Mouse (Mus musculus) neural tube, embryonic 11.5 days (tissue): ENCODE data around the gene Rab3a. TPM values are rescaled to one million over a fixed set of nuclear protein-coding genes. Genes with fewer than 3 reads are reported as not detected.
A peak's percentile ranks its signal among the peaks of the same experiment; 100 is the strongest.

ENCODE experiments used
- ATAC-seq: fragments of 200-750 bp; cut with Nextera tagmentation; 2 replicates; pipeline ENCODE4 v1.8.0; 2017; ENCODE audit warnings: moderate number of reproducible peaks, mild to moderate bottlenecking, moderate TSS enrichment, moderate library complexity; ENCODE audit not compliant: insufficient read depth, low FRiP score, low TSS enrichment
- DNase-seq: peaks from one replicate; pipeline ENCODE4 v3.0.0-alpha.2; 2015; ENCODE audit warnings: low spot score
- H3K27ac ChIP-seq: fragments of 300-500 bp; sonication (generic); 2 replicates; pipeline ENCODE4 v1.5.1; 2014; ENCODE audit warnings: low read depth, mild to moderate bottlenecking, low read length
- H3K27me3 ChIP-seq: fragments of 300-500 bp; sonication (generic); 2 replicates; pipeline ENCODE4 v1.6.1; 2014; ENCODE audit warnings: mild to moderate bottlenecking, low read length, mixed read lengths; ENCODE audit not compliant: control insufficient read depth, insufficient read depth
- H3K36me3 ChIP-seq: fragments of 300-500 bp; sonication (generic); 2 replicates; pipeline ENCODE4 v1.6.1; 2014; ENCODE audit warnings: mild to moderate bottlenecking, low read length, moderate library complexity, mixed read lengths; ENCODE audit not compliant: control insufficient read depth, insufficient read depth
- H3K4me1 ChIP-seq: fragments of 300-500 bp; sonication (generic); 2 replicates; pipeline ENCODE4 v1.6.1; 2014; ENCODE audit warnings: low read length, mixed read lengths; ENCODE audit not compliant: control insufficient read depth, insufficient read depth
- H3K4me2 ChIP-seq: fragments of 300-500 bp; sonication (generic); 2 replicates; pipeline ENCODE4 v1.6.1; 2014; ENCODE audit warnings: low read depth, mild to moderate bottlenecking, moderate library complexity
- H3K4me3 ChIP-seq: fragments of 300-500 bp; sonication (generic); 2 replicates; pipeline ENCODE4 v1.5.1; 2014; ENCODE audit warnings: low read depth, low read length
- H3K9ac ChIP-seq: fragments of 300-500 bp; sonication (generic); 2 replicates; pipeline ENCODE4 v1.6.1; 2014; ENCODE audit warnings: mild to moderate bottlenecking, low read length
- H3K9me3 ChIP-seq: fragments of 300-500 bp; sonication (generic); 2 replicates; pipeline ENCODE4 v1.6.1; 2016; ENCODE audit warnings: low read length; ENCODE audit not compliant: control insufficient read depth
- WGBS: fragments of 180-500 bp; shearing (Covaris S2); extraction: QIAGEN DNeasy Blood & Tissue Kit; methylation state at CpG from one replicate; pipeline ENCODE4 v1.1.7; 2014; 5-methylcytosine and 5-hydroxymethylcytosine counted together
- polyA plus RNA-seq: library from polyadenylated mRNA; unstranded; fragments of >200 nt; fragmentation: Nextera tagmentation; extraction: Ambion mirVana; gene quantifications from 2 replicates; pipeline ENCODE4 v1.2.1, GENCODE M21; 2014

The Rab3a gene
- 97.9 and 111 TPM in 2 replicates for polyA plus RNA-seq

DNA sequence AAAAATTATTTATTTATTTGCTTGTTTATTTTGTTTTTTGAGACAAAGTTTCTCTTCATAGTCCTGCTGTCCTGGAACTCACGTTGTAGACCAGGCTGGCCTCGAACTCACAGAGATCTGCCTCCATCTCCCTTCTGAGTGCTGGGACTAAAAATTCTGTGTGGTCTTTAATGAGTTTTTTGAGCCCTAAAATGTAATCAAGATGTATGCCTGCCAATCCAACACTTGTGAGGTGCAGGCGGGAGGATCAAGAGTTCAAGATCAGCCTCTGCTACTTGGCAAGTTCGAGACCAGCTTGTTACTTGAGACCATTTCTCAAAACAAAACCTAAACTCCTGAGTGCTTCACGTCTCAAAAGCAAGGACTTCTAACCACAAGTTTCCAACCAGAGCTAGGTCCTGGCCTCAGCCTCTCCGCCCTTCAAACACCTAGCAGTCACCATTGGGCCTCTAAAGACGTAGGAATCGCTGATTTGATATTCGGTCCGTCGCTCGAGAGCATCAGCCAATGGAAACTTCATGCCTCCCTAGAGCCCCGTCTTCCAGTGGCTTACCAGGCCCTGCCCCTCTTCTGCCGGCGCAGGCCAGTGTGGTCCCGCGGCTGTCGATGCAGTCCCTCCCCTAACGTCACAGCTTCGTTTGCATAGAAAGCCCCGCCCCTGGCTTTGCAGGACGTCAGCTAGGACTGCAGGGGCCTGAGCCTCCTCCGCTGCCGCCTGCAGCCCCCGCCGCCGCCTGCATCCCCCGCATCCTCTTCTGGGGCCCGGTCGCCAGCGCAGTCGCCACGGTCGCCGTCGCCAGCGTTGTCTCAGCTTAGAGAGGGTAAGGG is at the start of gene Rab3a:
Gene Rab3a (plus strand): TSS at position 637 of the 828 bp plus-strand sequence.
- no peaks in the 10 kb centered on the region for H3K9me3 ChIP-seq
- ATAC-seq: peak; percentile 97
- H3K27ac ChIP-seq: peak within 1 kb of the TSS; percentile 27; the same call in 1 of the 2 replicates
- 8% methylated on average over 37 of the region's 37 CpGs for WGBS
- peak within 1 kb of the TSS; percentile 79 for H3K9ac ChIP-seq
- H3K4me2 ChIP-seq: peak within 1 kb of the TSS; percentile 86
- no peaks in the 10 kb centered on the region for H3K27me3 ChIP-seq
- H3K4me3 ChIP-seq: peak within 1 kb of the TSS; percentile 67
- DNase-seq: peak; percentile 97
- H3K4me1 ChIP-seq: peaks cover 4% of the 10 kb centered on the region; the same call in 1 of the 2 replicates
- H3K36me3 ChIP-seq: no peaks in the 10 kb centered on the region

DNA sequence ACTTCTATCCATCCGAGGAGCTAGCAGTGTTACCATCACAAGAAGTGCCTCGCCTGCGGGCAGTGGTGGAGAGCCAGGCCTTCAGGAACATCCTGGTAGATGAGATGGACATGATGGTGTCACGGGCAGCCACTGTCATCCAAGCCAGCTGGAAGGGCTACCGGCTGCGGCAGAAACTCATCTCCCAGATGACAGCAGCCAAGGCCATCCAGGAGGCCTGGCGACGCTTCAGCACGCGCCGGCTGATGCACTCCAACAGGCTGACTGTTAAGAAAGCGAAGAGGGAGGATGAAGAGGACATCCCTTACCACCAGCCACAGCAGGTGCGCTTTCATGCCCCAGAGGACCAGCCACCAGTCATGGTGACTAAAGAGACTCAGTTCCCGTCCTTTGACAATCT is 46.2 kb upstream of the Rab3a start:
- no peaks in the 10 kb centered on the region for H3K27me3 ChIP-seq
- H3K9me3 ChIP-seq: no peaks in the 10 kb centered on the region
- no peak overlapping the region for H3K9ac ChIP-seq
- no peaks in the 10 kb centered on the region for H3K36me3 ChIP-seq
- ATAC-seq (no peak), DNase-seq (no peak)
- 88% methylated on average over 14 of the region's 14 CpGs for WGBS
- no peak overlapping the region for H3K4me2 ChIP-seq
- no peak overlapping the region for H3K27ac ChIP-seq
- H3K4me3 ChIP-seq: no peak overlapping the region
- no peaks in the 10 kb centered on the region for H3K4me1 ChIP-seq

DNA sequence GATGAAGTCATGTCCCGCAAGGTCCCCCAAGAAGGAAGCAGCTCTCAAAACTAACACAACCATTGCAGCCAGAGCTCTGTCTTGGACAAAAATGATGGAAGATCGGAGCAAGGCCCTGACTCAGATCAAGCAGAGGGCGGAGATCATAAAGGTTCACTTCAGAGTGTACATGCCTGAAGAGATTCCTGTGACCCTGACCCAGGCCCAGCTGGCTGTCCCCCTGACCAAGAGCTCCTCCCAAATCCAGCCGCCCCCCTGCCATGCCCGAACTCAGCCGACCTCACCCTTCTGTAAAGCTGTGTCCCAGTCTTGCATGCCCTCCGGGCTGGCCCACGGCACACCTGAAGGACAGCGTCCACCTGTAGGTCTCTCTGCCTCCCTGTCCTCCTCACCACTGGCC is 44.7 kb upstream of the Rab3a start:
- DNase-seq: no peak
- H3K27me3 ChIP-seq: no peaks in the 10 kb centered on the region
- no peak overlapping the region for H3K9ac ChIP-seq
- no peak overlapping the region for H3K27ac ChIP-seq
- 92% methylated on average over 9 of the region's 9 CpGs for WGBS
- H3K4me3 ChIP-seq: no peak overlapping the region
- no peak for ATAC-seq
- no peaks in the 10 kb centered on the region for H3K9me3 ChIP-seq
- no peak overlapping the region for H3K4me2 ChIP-seq
- H3K36me3 ChIP-seq: no peaks in the 10 kb centered on the region
- no peaks in the 10 kb centered on the region for H3K4me1 ChIP-seq

DNA sequence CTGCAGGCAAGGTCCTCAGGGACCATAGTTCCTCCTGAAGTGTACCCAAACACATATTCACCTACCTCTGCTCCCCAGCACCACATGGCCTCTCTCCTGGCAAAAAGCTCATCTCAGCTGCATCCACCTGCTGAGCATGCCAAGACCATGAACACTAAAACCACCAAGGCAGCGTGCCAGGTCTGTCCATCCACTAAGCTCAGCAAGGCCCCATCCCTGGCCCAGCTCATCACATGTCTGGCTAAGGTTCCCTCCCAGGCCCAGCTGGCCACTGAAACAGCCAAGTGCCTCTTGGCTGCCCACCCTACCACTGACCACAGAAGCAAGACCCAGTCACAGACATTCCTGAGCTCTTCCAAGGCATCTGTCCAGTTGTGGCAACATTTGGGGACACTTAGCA is 44.2 kb upstream of the Rab3a start:
- no peaks in the 10 kb centered on the region for H3K9me3 ChIP-seq
- H3K27me3 ChIP-seq: no peaks in the 10 kb centered on the region
- ATAC-seq (no peak), DNase-seq (no peak)
- 94% methylated on average over 1 of the region's 1 CpGs for WGBS
- H3K36me3 ChIP-seq: no peaks in the 10 kb centered on the region
- no peak overlapping the region for H3K9ac ChIP-seq
- no peak overlapping the region for H3K27ac ChIP-seq
- no peaks in the 10 kb centered on the region for H3K4me1 ChIP-seq
- no peak overlapping the region for H3K4me3 ChIP-seq
- H3K4me2 ChIP-seq: no peak overlapping the region

DNA sequence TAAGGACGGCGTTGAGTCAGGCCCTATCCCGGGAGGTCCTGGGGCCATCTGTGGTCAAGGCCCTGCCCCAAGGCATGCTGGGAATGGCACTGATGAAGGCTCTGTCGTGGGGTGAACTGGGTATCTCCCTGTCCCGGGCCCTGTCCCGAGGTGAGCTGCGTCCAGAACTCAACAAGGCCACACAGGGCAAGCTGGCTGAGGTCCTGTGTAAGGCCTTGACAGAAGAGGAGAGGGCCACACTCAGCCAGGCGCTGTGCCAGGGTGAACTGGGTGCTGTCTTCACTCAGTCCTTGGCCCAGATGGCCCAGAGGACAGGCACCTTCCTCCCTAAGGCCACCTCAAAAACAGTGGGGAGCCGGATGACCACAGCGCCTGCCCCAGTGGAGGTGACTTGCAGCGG is 43.4 kb upstream of the Rab3a start:
- no peaks in the 10 kb centered on the region for H3K27me3 ChIP-seq
- no peak overlapping the region for H3K9ac ChIP-seq
- H3K36me3 ChIP-seq: no peaks in the 10 kb centered on the region
- DNase-seq (no peak), ATAC-seq (no peak)
- H3K4me3 ChIP-seq: no peak overlapping the region
- no peak overlapping the region for H3K4me2 ChIP-seq
- 87% methylated on average over 11 of the region's 11 CpGs for WGBS
- no peak overlapping the region for H3K27ac ChIP-seq
- H3K9me3 ChIP-seq: no peaks in the 10 kb centered on the region
- H3K4me1 ChIP-seq: no peaks in the 10 kb centered on the region

DNA sequence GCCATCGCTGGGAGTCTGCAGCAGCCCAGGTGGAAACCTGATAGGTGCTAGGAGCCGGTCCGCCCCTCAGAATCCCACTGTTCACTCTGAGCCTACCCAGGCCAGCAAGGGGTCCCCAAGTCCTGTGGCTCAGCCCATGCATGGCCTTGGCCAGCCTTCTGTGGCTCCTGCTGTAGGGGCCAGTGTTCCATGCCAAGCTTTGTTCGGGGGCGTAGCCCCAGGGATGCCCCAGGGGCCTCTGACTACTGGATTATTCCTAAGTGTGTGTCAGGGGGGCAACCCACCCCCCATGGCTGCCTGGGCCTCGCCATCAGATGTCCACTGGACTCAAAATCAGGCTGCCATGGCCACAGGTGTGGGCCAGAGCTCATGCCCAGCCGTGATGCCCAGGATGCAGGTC is 40.5 kb upstream of the Rab3a start:
- Histone ChIP-seq H3K4me2 (no peak overlapping the region), H3K27me3 (no peaks in the 10 kb centered on the region), H3K4me3 (no peak overlapping the region), H3K27ac (no peak overlapping the region), H3K9me3 (no peaks in the 10 kb centered on the region), H3K9ac (no peak overlapping the region), H3K36me3 (no peaks in the 10 kb centered on the region), H3K4me1 (no peaks in the 10 kb centered on the region)
- ATAC-seq: no peak
- WGBS: 79% methylated on average over 7 of the region's 7 CpGs
- DNase-seq: no peak

DNA sequence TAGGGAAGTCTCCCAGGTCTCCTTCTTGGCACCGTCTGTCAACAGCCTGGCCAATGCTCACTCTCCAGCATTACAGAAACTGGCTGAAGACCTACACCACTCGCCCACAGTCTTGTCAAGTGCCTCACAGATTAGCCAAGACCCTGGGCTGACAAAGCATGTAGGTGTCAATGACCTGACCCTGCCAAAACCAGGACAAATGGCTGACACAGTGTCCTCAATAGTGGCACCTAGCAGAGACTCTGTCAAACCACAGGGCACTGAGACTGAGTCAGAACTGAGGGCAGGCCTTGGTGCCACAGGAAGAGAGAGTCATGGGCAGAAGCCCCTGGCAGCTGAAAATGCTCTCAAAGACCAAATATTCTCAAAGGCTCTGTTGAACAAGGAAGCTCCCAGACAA is 39.4 kb upstream of the Rab3a start:
- H3K4me2 ChIP-seq: no peak overlapping the region
- no peaks in the 10 kb centered on the region for H3K4me1 ChIP-seq
- no peaks in the 10 kb centered on the region for H3K27me3 ChIP-seq
- H3K4me3 ChIP-seq: no peak overlapping the region
- DNase-seq (no peak), ATAC-seq (no peak)
- no peaks in the 10 kb centered on the region for H3K9me3 ChIP-seq
- 55% methylated on average over 2 of the region's 2 CpGs for WGBS
- no peak overlapping the region for H3K27ac ChIP-seq
- H3K36me3 ChIP-seq: no peaks in the 10 kb centered on the region
- H3K9ac ChIP-seq: no peak overlapping the region

DNA sequence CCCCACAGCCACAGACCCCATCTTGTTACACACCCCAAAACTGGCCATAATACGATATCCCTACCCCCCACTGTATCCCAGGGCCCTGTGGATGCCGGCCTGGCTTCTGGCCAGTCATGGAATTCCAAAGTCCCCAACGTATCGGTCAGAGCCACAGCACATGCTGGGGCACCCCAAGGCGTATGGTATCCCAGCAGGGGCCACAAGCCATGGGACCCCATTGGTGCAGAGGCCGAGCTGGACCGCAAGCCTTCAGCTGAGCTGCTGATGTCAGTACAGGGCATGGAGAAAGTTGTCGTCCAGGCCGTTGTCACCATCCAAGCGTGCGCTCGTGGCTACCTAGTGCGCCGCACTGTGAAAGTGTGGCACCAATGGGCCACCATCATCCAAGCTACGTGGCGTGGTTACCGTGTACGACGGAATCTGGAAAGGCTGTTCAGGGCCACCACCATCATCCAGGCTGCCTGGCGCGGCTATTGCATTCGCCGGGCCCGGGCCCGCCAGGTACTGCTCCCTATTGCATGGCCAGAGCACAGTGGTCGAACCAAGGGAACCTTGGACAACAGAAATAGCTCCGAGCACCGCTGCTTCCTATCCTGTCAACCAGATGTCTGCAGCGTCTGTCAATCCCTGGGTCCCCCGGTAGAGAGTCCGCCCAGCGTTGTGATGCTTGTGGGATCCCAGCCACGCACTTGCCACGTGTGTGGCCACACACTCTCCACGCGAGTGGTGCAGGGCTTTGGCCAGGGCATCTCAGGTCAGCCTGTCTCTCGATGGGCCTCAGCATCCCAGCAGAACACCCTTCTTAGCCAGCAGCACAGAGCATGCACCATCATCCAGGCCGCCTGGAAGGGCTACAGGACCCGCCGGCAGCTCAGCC is 37.7 kb upstream of the Rab3a start:
- no peak overlapping the region for H3K4me3 ChIP-seq
- H3K4me1 ChIP-seq: no peaks in the 10 kb centered on the region
- no peaks in the 10 kb centered on the region for H3K9me3 ChIP-seq
- no peaks in the 10 kb centered on the region for H3K36me3 ChIP-seq
- H3K27me3 ChIP-seq: no peaks in the 10 kb centered on the region
- ATAC-seq: no peak
- 85% methylated on average over 40 of the region's 40 CpGs for WGBS
- no peak overlapping the region for H3K27ac ChIP-seq
- DNase-seq: no peak
- no peak overlapping the region for H3K4me2 ChIP-seq
- H3K9ac ChIP-seq: no peak overlapping the region
